Mouse (Mus musculus): Measurements from ENCODE around the gene Nsdhl. TPM values are rescaled to one million over a fixed set of nuclear protein-coding genes. Genes with fewer than 3 reads are reported as not detected.

Nsdhl gene
- total and polyA plus RNA-seq, 2 experiments from 2014 or later, result 41.5 to 42.6 TPM

GRCm38 (mm10) chrX:72908404-72908741 lies 10.0 kb upstream of the Nsdhl start:
- peak; percentile 71 for TF ChIP-seq CTCF (IDR thresholded peaks at IDR 0.05)
- whole genome bisulfite sequencing, result 11% methylated on average over 2 of the region's 2 CpGs
- Histone ChIP-seq H3K4me2 (ENCODE audit: low read depth, low read length, poor library complexity, severe bottlenecking) (no peak overlapping the region), H3K4me1 (ENCODE audit: insufficient read depth, low read length) (no peaks in the 10 kb centered on the region), H3K9me3 (ENCODE audit: low read length) (no peaks in the 10 kb centered on the region), H3K4me3 (ENCODE audit: low read depth, low read length) (no peak overlapping the region), H3K9ac (replicated peaks; ENCODE audit: low read length, poor library complexity, severe bottlenecking) (no peak overlapping the region), H3K36me3 (ENCODE audit: insufficient read depth, low read length) (no peaks in the 10 kb centered on the region), H3K27me3 (ENCODE audit: insufficient read depth, low read length) (no peaks in the 10 kb centered on the region), H3K27ac (ENCODE audit: low read depth, low read length) (no peak overlapping the region)
- ATAC-seq (ENCODE audit: low FRiP score) (peak; percentile 88), DNase-seq (ENCODE audit: low spot score) (peak; percentile 79)

GRCm38 (mm10) chrX:72911611-72912010 lies 6.7 kb upstream of the Nsdhl start:
- Histone ChIP-seq H3K36me3 (ENCODE audit: insufficient read depth, low read length) (no peaks in the 10 kb centered on the region), H3K9ac (replicated peaks; ENCODE audit: low read length, poor library complexity, severe bottlenecking) (no peak overlapping the region), H3K4me2 (ENCODE audit: low read depth, low read length, poor library complexity, severe bottlenecking) (no peak overlapping the region), H3K4me3 (ENCODE audit: low read depth, low read length) (no peak overlapping the region), H3K27ac (ENCODE audit: low read depth, low read length) (no peak overlapping the region), H3K27me3 (ENCODE audit: insufficient read depth, low read length) (no peaks in the 10 kb centered on the region), H3K4me1 (ENCODE audit: insufficient read depth, low read length) (no peaks in the 10 kb centered on the region), H3K9me3 (ENCODE audit: low read length) (no peaks in the 10 kb centered on the region)
- DNase-seq (ENCODE audit: low spot score) (no peak), ATAC-seq (ENCODE audit: low FRiP score) (no peak)
- WGBS, result 85% methylated on average over 1 of the region's 1 CpGs
- no peak for TF ChIP-seq CTCF (IDR thresholded peaks at IDR 0.05)

- Histone ChIP-seq H3K9ac (replicated peaks; ENCODE audit: low read length, poor library complexity, severe bottlenecking) (peak overlapping the region; percentile 62), H3K36me3 (ENCODE audit: insufficient read depth, low read length) (no peaks in the 10 kb centered on the region), H3K27ac (ENCODE audit: low read depth, low read length) (peak overlapping the region; percentile 62), H3K4me3 (ENCODE audit: low read depth, low read length) (peak overlapping the region; percentile 47), H3K4me2 (ENCODE audit: low read depth, low read length, poor library complexity, severe bottlenecking) (peak overlapping the region; percentile 55), H3K4me1 (ENCODE audit: insufficient read depth, low read length) (no peaks in the 10 kb centered on the region), H3K27me3 (ENCODE audit: insufficient read depth, low read length) (no peaks in the 10 kb centered on the region), H3K9me3 (ENCODE audit: low read length) (no peaks in the 10 kb centered on the region)
- DNase-seq (ENCODE audit: low spot score), result no peak
- 10% methylated on average over 6 of the region's 6 CpGs for WGBS
- no peak for ATAC-seq (ENCODE audit: low FRiP score)
- TF ChIP-seq CTCF (IDR thresholded peaks at IDR 0.05), result no peak
Observed at GRCm38 (mm10) chrX:72918682-72919059, 314 bp downstream of the Nsdhl start.

GRCm38 (mm10) chrX:72921391-72921790 lies 3.0 kb downstream of the Nsdhl start:
- Histone ChIP-seq H3K4me3 (ENCODE audit: low read depth, low read length) (no peak overlapping the region), H3K27ac (ENCODE audit: low read depth, low read length) (no peak overlapping the region), H3K4me1 (ENCODE audit: insufficient read depth, low read length) (no peaks in the 10 kb centered on the region), H3K27me3 (ENCODE audit: insufficient read depth, low read length) (no peaks in the 10 kb centered on the region), H3K9me3 (ENCODE audit: low read length) (no peaks in the 10 kb centered on the region), H3K9ac (replicated peaks; ENCODE audit: low read length, poor library complexity, severe bottlenecking) (no peak overlapping the region), H3K36me3 (ENCODE audit: insufficient read depth, low read length) (no peaks in the 10 kb centered on the region), H3K4me2 (ENCODE audit: low read depth, low read length, poor library complexity, severe bottlenecking) (no peak overlapping the region)
- ATAC-seq (ENCODE audit: low FRiP score) (no peak), DNase-seq (ENCODE audit: low spot score) (no peak)
- WGBS, result 81% methylated on average over 2 of the region's 2 CpGs
- TF ChIP-seq CTCF (IDR thresholded peaks at IDR 0.05), result no peak

GRCm38 (mm10) chrX:72953464-72953863 lies 35.1 kb downstream of the Nsdhl start:
- Histone ChIP-seq H3K4me3 (ENCODE audit: low read depth, low read length) (no peak overlapping the region), H3K4me1 (ENCODE audit: insufficient read depth, low read length) (no peaks in the 10 kb centered on the region), H3K9me3 (ENCODE audit: low read length) (no peaks in the 10 kb centered on the region), H3K27ac (ENCODE audit: low read depth, low read length) (no peak overlapping the region), H3K4me2 (ENCODE audit: low read depth, low read length, poor library complexity, severe bottlenecking) (no peak overlapping the region), H3K36me3 (ENCODE audit: insufficient read depth, low read length) (peaks cover 9% of the 10 kb centered on the region; the same call in 1 of the 2 replicates), H3K27me3 (ENCODE audit: insufficient read depth, low read length) (no peaks in the 10 kb centered on the region), H3K9ac (replicated peaks; ENCODE audit: low read length, poor library complexity, severe bottlenecking) (no peak overlapping the region)
- TF ChIP-seq CTCF (IDR thresholded peaks at IDR 0.05), result no peak
- 67% methylated on average over 4 of the region's 4 CpGs for WGBS
- no peak for ATAC-seq (ENCODE audit: low FRiP score)
- no peak for DNase-seq (ENCODE audit: low spot score)

- no peaks in the 10 kb centered on the region for H3K4me1 ChIP-seq (ENCODE audit: insufficient read depth, low read length)
- no peaks in the 10 kb centered on the region for H3K9me3 ChIP-seq (ENCODE audit: low read length)
- no peaks in the 10 kb centered on the region for H3K27me3 ChIP-seq (ENCODE audit: insufficient read depth, low read length)
- H3K9ac ChIP-seq (replicated peaks; ENCODE audit: low read length, poor library complexity, severe bottlenecking), result no peak overlapping the region
- 91% methylated on average over 4 of the region's 4 CpGs for WGBS
- ATAC-seq (ENCODE audit: low FRiP score) (no peak), DNase-seq (ENCODE audit: low spot score) (no peak)
- no peak overlapping the region for H3K4me2 ChIP-seq (ENCODE audit: low read depth, low read length, poor library complexity, severe bottlenecking)
- H3K36me3 ChIP-seq (ENCODE audit: insufficient read depth, low read length), result peaks cover 5% of the 10 kb centered on the region; the same call in 1 of the 2 replicates
- no peak overlapping the region for H3K4me3 ChIP-seq (ENCODE audit: low read depth, low read length)
- H3K27ac ChIP-seq (ENCODE audit: low read depth, low read length), result no peak overlapping the region
- no peak for TF ChIP-seq CTCF (IDR thresholded peaks at IDR 0.05)
Observed at GRCm38 (mm10) chrX:72956486-72956885, 38.1 kb downstream of the Nsdhl start.

Measured in midbrain, postnatal 0 days (tissue).